Mouse (Mus musculus) thymus, adult 2 months (tissue): ENCODE measurements around the gene Eya3. TPM values are rescaled to one million over a fixed set of nuclear protein-coding genes. Genes with fewer than 3 reads are reported as not detected.
A peak's percentile ranks its signal among the peaks of the same experiment; 100 is the strongest.

Source experiments
- DNase-seq: peaks from one replicate; pipeline ENCODE4 v3.0.0; 2021
- H3K27ac ChIP-seq: fragments of 200-500 bp; 2 replicates; pipeline ENCODE4 v1.5.1; 2012; ENCODE audit warnings: low read length, control low read depth; ENCODE audit not compliant: control insufficient read depth, insufficient read depth
- H3K27me3 ChIP-seq: fragments of 200-500 bp; 2 replicates; pipeline ENCODE4 v1.6.1; 2012; ENCODE audit warnings: mild to moderate bottlenecking, low read length, moderate library complexity, mixed read lengths; ENCODE audit not compliant: control insufficient read depth, insufficient read depth
- H3K36me3 ChIP-seq: fragments of 200-500 bp; 2 replicates; pipeline ENCODE4 v1.6.1; 2012; ENCODE audit warnings: mild to moderate bottlenecking, low read length, moderate library complexity; ENCODE audit not compliant: control insufficient read depth, insufficient read depth
- H3K4me1 ChIP-seq: fragments of 200-500 bp; replicated peaks from 2 replicates; pipeline ENCODE4 v1.6.1; 2012; ENCODE audit warnings: low read length; ENCODE audit not compliant: control insufficient read depth, insufficient read depth
- H3K4me3 ChIP-seq: fragments of 200-500 bp; 2 replicates; pipeline ENCODE4 v1.5.1; 2012; ENCODE audit warnings: mild to moderate bottlenecking, low read length, control low read depth, moderate library complexity; ENCODE audit not compliant: control insufficient read depth, insufficient read depth
- CTCF ChIP-seq: fragments of 200-500 bp; IDR thresholded peaks from 2 replicates; pipeline ENCODE4 v1.5.1; 2012; ENCODE audit warnings: mild to moderate bottlenecking, control low read depth, low read length, moderate library complexity, borderline replicate concordance; ENCODE audit not compliant: control insufficient read depth, poor library complexity, insufficient read depth; ENCODE audit errors: extremely low read depth
- POLR2A ChIP-seq: fragments of 200-500 bp; IDR thresholded peaks from 2 replicates; pipeline ENCODE4 v1.6.1; 2012; ENCODE audit warnings: mild to moderate bottlenecking, low read length, control low read depth, moderate library complexity; ENCODE audit not compliant: control insufficient read depth, poor library complexity, insufficient read depth; ENCODE audit errors: extremely low read depth
- WGBS: fragments of 180-500 bp; shearing (Covaris S2); methylation state at CpG from one replicate; pipeline ENCODE4 v1.1.7; 2018; 5-methylcytosine and 5-hydroxymethylcytosine counted together
- polyA plus RNA-seq: library from polyadenylated mRNA; depleted of rRNA; stranded (reverse); fragments of >200 nt; gene quantifications from 2 replicates; pipeline ENCODE4 v1.2.3, GENCODE M21; 2012

The Eya3 gene
- polyA plus RNA-seq, 1 experiment: 63.6 TPM

DNA sequence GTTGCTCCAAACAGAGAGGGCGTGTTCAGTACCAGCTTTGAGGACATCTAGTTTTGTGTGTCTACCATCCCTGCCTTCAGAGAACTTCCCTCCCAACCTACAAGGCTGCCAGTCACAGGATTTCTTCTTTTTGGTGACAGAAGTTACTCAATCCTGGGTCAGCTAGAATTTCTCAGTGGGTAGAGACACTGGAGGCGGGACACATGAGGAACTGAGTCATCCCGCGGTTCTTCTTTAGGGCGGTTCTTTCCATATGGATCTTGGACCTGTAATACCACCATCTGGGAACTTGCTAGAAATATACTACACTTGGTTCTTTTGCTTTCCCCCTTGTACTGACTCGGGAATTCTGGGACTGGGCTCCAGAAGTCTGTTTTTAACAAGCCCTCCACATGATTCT lies 20.9 kb upstream of the Eya3 start:
- TF ChIP-seq CTCF (no peak), POLR2A (no peak)
- Histone ChIP-seq H3K27me3 (no peaks in the 10 kb centered on the region), H3K27ac (no peak overlapping the region), H3K36me3 (no peaks in the 10 kb centered on the region), H3K4me3 (no peak overlapping the region), H3K4me1 (no peaks in the 10 kb centered on the region)
- WGBS: 95% methylated on average over 6 of the region's 6 CpGs
- DNase-seq: no peak

DNA sequence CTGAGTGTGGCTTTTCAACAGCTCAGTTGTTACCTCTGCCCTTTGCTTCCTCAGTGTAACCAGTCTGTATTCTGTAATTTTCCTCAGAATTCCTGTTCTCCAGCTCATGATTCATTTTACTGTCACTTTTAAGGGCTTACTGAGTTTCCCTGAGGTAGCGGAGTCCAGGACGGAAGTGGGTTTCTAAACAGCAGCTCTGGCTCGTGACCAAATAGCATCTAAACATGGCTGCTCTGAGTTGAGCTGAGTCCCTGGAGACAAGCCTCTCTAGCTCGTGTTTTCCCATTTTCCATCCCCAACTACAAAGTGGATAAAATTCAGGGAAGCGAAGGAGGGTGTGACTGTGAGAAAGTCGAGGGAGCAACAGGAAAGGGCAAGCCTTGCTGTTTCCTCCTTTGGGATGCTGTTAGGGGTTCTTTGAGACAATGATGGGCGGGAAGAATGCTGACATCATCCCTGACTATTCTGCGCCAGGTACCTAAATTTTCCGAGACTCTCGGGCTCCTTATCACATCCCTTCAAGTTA lies 19.9 kb upstream of the Eya3 start:
- no peak for DNase-seq
- H3K27ac ChIP-seq: no peak overlapping the region
- H3K27me3 ChIP-seq: no peaks in the 10 kb centered on the region
- TF ChIP-seq POLR2A (no peak), CTCF (no peak)
- H3K4me1 ChIP-seq: no peaks in the 10 kb centered on the region
- no peak overlapping the region for H3K4me3 ChIP-seq
- whole genome bisulfite sequencing: 94% methylated on average over 10 of the region's 10 CpGs
- H3K36me3 ChIP-seq: no peaks in the 10 kb centered on the region

DNA sequence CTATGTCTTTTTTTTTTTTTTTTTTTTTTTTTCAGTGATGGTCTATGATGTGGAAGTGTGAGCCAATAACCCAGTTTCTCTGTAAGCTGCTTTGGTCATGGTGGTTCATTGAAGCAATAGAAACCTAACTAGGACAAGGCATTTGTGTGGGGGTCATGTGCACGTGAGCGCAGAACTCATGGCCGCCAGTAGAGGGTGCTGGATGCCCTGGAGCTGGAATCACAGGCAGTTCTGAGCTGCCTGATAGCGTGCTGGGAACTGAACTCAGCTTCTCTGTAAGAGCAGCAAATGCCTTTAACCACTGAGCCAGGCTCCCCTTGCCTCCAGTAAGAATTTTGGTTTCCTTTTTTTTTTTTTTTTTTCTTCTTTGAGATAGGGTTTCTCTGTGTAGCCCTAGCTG lies 18.7 kb upstream of the Eya3 start:
- H3K27me3 ChIP-seq: no peaks in the 10 kb centered on the region
- H3K36me3 ChIP-seq: no peaks in the 10 kb centered on the region
- no peak overlapping the region for H3K27ac ChIP-seq
- 99% methylated on average over 4 of the region's 4 CpGs for WGBS
- H3K4me1 ChIP-seq: no peaks in the 10 kb centered on the region
- no peak overlapping the region for H3K4me3 ChIP-seq
- DNase-seq: no peak
- TF ChIP-seq CTCF (no peak), POLR2A (no peak)

GRCm38 (mm10) chr4:132621287-132622068 lies 17.3 kb upstream of the Eya3 start:
- no peak overlapping the region; the same call in 1 of the 2 replicates for H3K27ac ChIP-seq
- H3K27me3 ChIP-seq: no peaks in the 10 kb centered on the region
- H3K36me3 ChIP-seq: no peaks in the 10 kb centered on the region
- DNase-seq: no peak
- TF ChIP-seq POLR2A (no peak), CTCF (no peak)
- no peak overlapping the region for H3K4me3 ChIP-seq
- 50% methylated on average over 7 of the region's 7 CpGs for WGBS
- no peaks in the 10 kb centered on the region for H3K4me1 ChIP-seq

DNA sequence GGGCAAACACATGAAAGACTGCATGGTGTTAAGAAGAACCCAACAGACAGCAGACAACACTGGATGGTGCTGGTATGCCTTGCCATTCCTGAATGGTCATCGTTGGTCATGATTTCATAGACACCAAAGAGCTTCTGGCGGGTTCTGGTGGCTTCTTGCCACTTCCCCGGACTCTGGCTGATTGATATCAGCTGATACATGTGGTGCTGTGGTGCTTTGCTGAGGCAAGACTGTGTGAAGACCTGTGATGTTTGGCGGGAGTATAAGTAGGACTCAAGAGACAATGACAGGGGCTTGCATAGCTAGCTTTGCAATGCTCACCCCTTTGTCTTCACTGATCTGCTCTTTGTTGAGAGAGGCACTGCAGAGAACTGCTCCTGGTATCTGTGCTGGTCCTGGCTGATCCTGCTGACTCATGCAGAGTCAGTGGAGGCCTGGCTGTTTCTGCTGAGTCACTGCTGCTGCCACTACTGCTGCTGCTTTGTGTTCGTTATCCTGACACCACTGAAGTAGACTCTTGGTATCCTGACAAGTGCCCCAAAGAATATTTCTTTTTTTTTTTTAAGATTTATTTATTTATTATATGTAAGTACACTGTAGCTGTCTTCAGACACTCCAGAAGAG lies 14.6 kb upstream of the Eya3 start:
- DNase-seq: no peak
- H3K27ac ChIP-seq: no peak overlapping the region
- WGBS: 21% methylated on average over 5 of the region's 5 CpGs

GRCm38 (mm10) chr4:132628830-132629229 lies 10.0 kb upstream of the Eya3 start:
- no peaks in the 10 kb centered on the region for H3K4me1 ChIP-seq
- H3K27me3 ChIP-seq: no peaks in the 10 kb centered on the region
- no peaks in the 10 kb centered on the region for H3K36me3 ChIP-seq
- no peak overlapping the region for H3K4me3 ChIP-seq
- TF ChIP-seq CTCF (no peak), POLR2A (no peak)
- peak; percentile 69 for DNase-seq
- 21% methylated on average over 2 of the region's 2 CpGs for WGBS
- H3K27ac ChIP-seq: no peak overlapping the region

More for the DNA sequence above, 14.6 kb upstream of the Eya3 start:
- no peak overlapping the region for H3K4me3 ChIP-seq
- H3K36me3 ChIP-seq: no peaks in the 10 kb centered on the region
- no peaks in the 10 kb centered on the region for H3K4me1 ChIP-seq
- TF ChIP-seq POLR2A (no peak), CTCF (no peak)
- no peaks in the 10 kb centered on the region for H3K27me3 ChIP-seq

- Histone ChIP-seq H3K36me3 (no peaks in the 10 kb centered on the region), H3K27me3 (no peaks in the 10 kb centered on the region), H3K4me3 (no peak overlapping the region), H3K27ac (no peak overlapping the region), H3K4me1 (peaks cover 2% of the 10 kb centered on the region; the same call in 1 of the 2 replicates)
- WGBS: 99% methylated on average over 2 of the region's 2 CpGs
- DNase-seq: no peak
- TF ChIP-seq CTCF: no peak
- no peak for TF ChIP-seq POLR2A
These were observed 2.8 kb upstream of the Eya3 start for GRCm38 (mm10) chr4:132635971-132636370.
